In genomic region chr16:17243731-17244130, GRCm38 (mm10) we compare ENCODE assay signal across 22 mouse cellular contexts. TPM values are rescaled to one million over a fixed set of nuclear protein-coding genes. Genes with fewer than 3 reads are reported as not detected.
DNase-seq lines count a peak whose midpoint lies in the region; ATAC-seq and TF ChIP-seq lines count a peak whose summit lies in the region.
"Had no signal": no experiment of that assay in that cellular context is flagged by ENCODE, and none has a peak within 500 bp of the region (broad histone marks: within the 10 kb centered on the region; RNA-seq: fewer than 3 reads in every experiment).

No protein-coding gene starts in this region.

- 0 out of 2 replicates have a peak overlapping the region, but pooled peaks have one; percentile 20 for H3K27ac ChIP-seq in heart, embryonic 15.5 days
- H3K27ac ChIP-seq in liver, embryonic 12.5 days = peak overlapping the region; percentile 74; the same call in 1 of the 2 replicates
- no peak overlapping the region for H3K27ac ChIP-seq in stomach, postnatal 0 days (replicated peaks)
- no peak overlapping the region for H3K27ac ChIP-seq in forebrain, embryonic 15.5 days (replicated peaks)
- H3K27ac ChIP-seq: hindbrain, embryonic 13.5 days; limb, embryonic 13.5 days; midbrain, embryonic 13.5 days; neural tube, embryonic 15.5 days had no signal

- no peak for ATAC-seq in heart, embryonic 15.5 days (replicated peaks; ENCODE audit: insufficient number of reproducible peaks, insufficient read depth, low FRiP score, low read depth)
- peak; percentile 60 for ATAC-seq in liver, embryonic 12.5 days
- ATAC-seq in stomach, postnatal 0 days (ENCODE audit: low FRiP score, low TSS enrichment) = peak; percentile 52
- ATAC-seq in forebrain, embryonic 15.5 days (replicated peaks) = no peak
- ATAC-seq: midbrain, embryonic 13.5 days; Patski had no signal

- no peak overlapping the region for H3K9ac ChIP-seq in heart, embryonic 15.5 days
- no peak overlapping the region for H3K9ac ChIP-seq in liver, embryonic 12.5 days
- no peak overlapping the region for H3K9ac ChIP-seq in stomach, postnatal 0 days (ENCODE audit: low read length)
- H3K9ac ChIP-seq in forebrain, embryonic 15.5 days (replicated peaks) = no peak overlapping the region
- H3K9ac ChIP-seq: hindbrain, embryonic 13.5 days; limb, embryonic 13.5 days; midbrain, embryonic 13.5 days; neural tube, embryonic 15.5 days had no signal

- H3K4me3 ChIP-seq in heart, embryonic 15.5 days = no peak overlapping the region
- H3K4me3 ChIP-seq in liver, embryonic 12.5 days = no peak overlapping the region
- no peak overlapping the region for H3K4me3 ChIP-seq in stomach, postnatal 0 days (ENCODE audit: low read depth, low read length)
- H3K4me3 ChIP-seq in forebrain, embryonic 15.5 days = no peak overlapping the region
- H3K4me3 ChIP-seq: hindbrain, embryonic 13.5 days; limb, embryonic 13.5 days; midbrain, embryonic 13.5 days; myocyte; neural tube, embryonic 15.5 days had no signal

- H3K9me3 ChIP-seq in heart, embryonic 15.5 days (replicated peaks) = no peaks in the 10 kb centered on the region
- H3K9me3 ChIP-seq in liver, embryonic 12.5 days (replicated peaks) = no peaks in the 10 kb centered on the region
- H3K9me3 ChIP-seq in stomach, postnatal 0 days (ENCODE audit: control insufficient read depth, low read length) = no peaks in the 10 kb centered on the region
- no peaks in the 10 kb centered on the region for H3K9me3 ChIP-seq in forebrain, embryonic 15.5 days
- H3K9me3 ChIP-seq: hindbrain, embryonic 13.5 days; limb, embryonic 13.5 days; midbrain, embryonic 13.5 days; neural tube, embryonic 15.5 days had no signal

- TF ChIP-seq EP300 in stomach, postnatal 0 days (optimal IDR thresholded peaks at IDR 0.05) = no peak

- no peak overlapping the region for H3K4me2 ChIP-seq in heart, embryonic 15.5 days
- no peak overlapping the region for H3K4me2 ChIP-seq in liver, embryonic 12.5 days
- H3K4me2 ChIP-seq in stomach, postnatal 0 days (replicated peaks; ENCODE audit: low read depth) = no peak overlapping the region
- H3K4me2 ChIP-seq in forebrain, embryonic 15.5 days (replicated peaks) = no peak overlapping the region
- H3K4me2 ChIP-seq: hindbrain, embryonic 13.5 days; limb, embryonic 13.5 days; midbrain, embryonic 13.5 days; neural tube, embryonic 15.5 days had no signal

- no peaks in the 10 kb centered on the region for H3K36me3 ChIP-seq in heart, embryonic 15.5 days
- H3K36me3 ChIP-seq in liver, embryonic 12.5 days = no peaks in the 10 kb centered on the region
- no peaks in the 10 kb centered on the region for H3K36me3 ChIP-seq in stomach, postnatal 0 days (ENCODE audit: control insufficient read depth, insufficient read depth, low read length)
- H3K36me3 ChIP-seq in forebrain, embryonic 15.5 days = no peaks in the 10 kb centered on the region
- H3K36me3 ChIP-seq: hindbrain, embryonic 13.5 days; limb, embryonic 13.5 days; midbrain, embryonic 13.5 days; neural tube, embryonic 15.5 days had no signal

- WGBS in heart, embryonic 15.5 days = 19% methylated on average over 1 of the region's 1 CpGs
- 44% methylated on average over 1 of the region's 1 CpGs for WGBS in liver, embryonic 12.5 days (ENCODE audit: insufficient replicate concordance)
- 12% methylated on average over 1 of the region's 1 CpGs for WGBS in stomach, postnatal 0 days
- 76% methylated on average over 1 of the region's 1 CpGs for WGBS in forebrain, embryonic 15.5 days

- no peaks in the 10 kb centered on the region for H3K27me3 ChIP-seq in heart, embryonic 15.5 days
- no peaks in the 10 kb centered on the region for H3K27me3 ChIP-seq in liver, embryonic 12.5 days (replicated peaks)
- no peaks in the 10 kb centered on the region for H3K27me3 ChIP-seq in stomach, postnatal 0 days (ENCODE audit: control insufficient read depth, insufficient read depth, low read length)
- no peaks in the 10 kb centered on the region for H3K27me3 ChIP-seq in forebrain, embryonic 15.5 days
- H3K27me3 ChIP-seq: CH12.LX; hindbrain, embryonic 13.5 days; limb, embryonic 13.5 days; midbrain, embryonic 13.5 days; neural tube, embryonic 15.5 days; Patski had no signal

- no peak for TF ChIP-seq CTCF in stomach, postnatal 0 days (IDR thresholded peaks at IDR 0.05; ENCODE audit: low read depth)

- peaks cover 54% of the 10 kb centered on the region for H3K4me1 ChIP-seq in heart, embryonic 15.5 days (replicated peaks)
- peaks cover 53% of the 10 kb centered on the region for H3K4me1 ChIP-seq in liver, embryonic 12.5 days
- H3K4me1 ChIP-seq in stomach, postnatal 0 days (replicated peaks; ENCODE audit: control insufficient read depth, insufficient read depth) = no peaks in the 10 kb centered on the region; the same call in 1 of the 2 replicates
- peaks cover 12% of the 10 kb centered on the region; the same call in 1 of the 2 replicates for H3K4me1 ChIP-seq in forebrain, embryonic 15.5 days

- DNase-seq in heart, adult 18-20 months = no peak
- peak; percentile 69 for DNase-seq in R1 (ENCODE audit: low read depth, low spot score)
- DNase-seq in stomach, postnatal 0 days (ENCODE audit: low spot score) = no peak
- no peak for DNase-seq in right cerebral cortex, postnatal 36 days (ENCODE audit: low spot score in 2 of 2)
- DNase-seq: cerebellum, postnatal 10 days; gastrocnemius, postnatal 14 days; heart, postnatal 10 days; kidney, adult 11 months; kidney, postnatal 36 days; layer of hippocampus, adult 9-11 months; retina, postnatal 1 day; thymus, postnatal 14 days had no signal

RNA-seq across cellular contexts. Expression of gene Hic2, which starts 10.4 kb away (rescaled TPM):
- 3.2 and 4.0 TPM in 2 replicates for polyA plus RNA-seq in heart, embryonic 15.5 days (2015; fragmentation: Nextera tagmentation; extraction: Ambion mirVana)
- total RNA-seq in heart, adult 18-20 months (2021) = 1 to 10 TPM; 1.3 to 1.5 TPM
- 4.8 and 5.3 TPM in 2 replicates for polyA plus RNA-seq in liver, embryonic 12.5 days (2016; fragmentation: Nextera tagmentation; extraction: Ambion mirVana)
- 2.1 and 2.4 TPM in 2 replicates for polyA plus RNA-seq in stomach, postnatal 0 days (2015; fragmentation: Nextera tagmentation; extraction: Ambion mirVana)
- 8.6 and 8.8 TPM in 2 replicates for polyA plus RNA-seq in forebrain, embryonic 15.5 days (2015; fragmentation: Nextera tagmentation; extraction: Ambion mirVana)

RNA-seq across cellular contexts. Expression of gene Tmem191c, which starts 32.1 kb away (rescaled TPM):
- polyA plus RNA-seq in heart, embryonic 15.5 days (2015; fragmentation: Nextera tagmentation; extraction: Ambion mirVana) = 9.2 and 11.6 TPM in 2 replicates
- 1 to 10 TPM; 1.2 to 1.6 TPM for total RNA-seq in heart, adult 18-20 months (2021)
- polyA plus RNA-seq in liver, embryonic 12.5 days (2016; fragmentation: Nextera tagmentation; extraction: Ambion mirVana) = 4.7 and 5.3 TPM in 2 replicates
- polyA plus RNA-seq in stomach, postnatal 0 days (2015; fragmentation: Nextera tagmentation; extraction: Ambion mirVana) = 8.8 and 10.6 TPM in 2 replicates
- polyA plus RNA-seq in forebrain, embryonic 15.5 days (2015; fragmentation: Nextera tagmentation; extraction: Ambion mirVana) = 23.6 and 24.0 TPM in 2 replicates

RNA-seq across cellular contexts. Expression of gene Rimbp3, which starts 35.3 kb away (rescaled TPM):
- polyA plus RNA-seq in heart, embryonic 15.5 days (2015; fragmentation: Nextera tagmentation; extraction: Ambion mirVana) = 0.13 and 0.30 TPM in 2 replicates
- total RNA-seq in heart, adult 18-20 months (2021) = under 1 TPM; 0.07 to 0.26 TPM
- polyA plus RNA-seq in liver, embryonic 12.5 days (2016; fragmentation: Nextera tagmentation; extraction: Ambion mirVana) = 0.12 and 0.17 TPM in 2 replicates
- 0.18 TPM in 2 replicates for polyA plus RNA-seq in stomach, postnatal 0 days (2015; fragmentation: Nextera tagmentation; extraction: Ambion mirVana)
- polyA plus RNA-seq in forebrain, embryonic 15.5 days (2015; fragmentation: Nextera tagmentation; extraction: Ambion mirVana) = 1.7 TPM in 2 replicates

RNA-seq across cellular contexts. Expression of gene Ube2l3, which starts 41.3 kb away (rescaled TPM):
- 255 and 264 TPM in 2 replicates for polyA plus RNA-seq in heart, embryonic 15.5 days (2015; fragmentation: Nextera tagmentation; extraction: Ambion mirVana)
- 100 to 1,000 TPM; 116 to 120 TPM for total RNA-seq in heart, adult 18-20 months (2021)
- polyA plus RNA-seq in liver, embryonic 12.5 days (2016; fragmentation: Nextera tagmentation; extraction: Ambion mirVana) = 275 and 283 TPM in 2 replicates
- polyA plus RNA-seq in stomach, postnatal 0 days (2015; fragmentation: Nextera tagmentation; extraction: Ambion mirVana) = 276 and 278 TPM in 2 replicates
- 307 and 318 TPM in 2 replicates for polyA plus RNA-seq in forebrain, embryonic 15.5 days (2015; fragmentation: Nextera tagmentation; extraction: Ambion mirVana)

Comparison
In these comparisons a context has a peak if more than half of its experiments do, and no peak if none do; other contexts are left out.
1. ATAC-seq: peak in liver, embryonic 12.5 days (single experiment) and stomach, postnatal 0 days (single experiment); none in heart, embryonic 15.5 days (single experiment) and forebrain, embryonic 15.5 days (single experiment).
2. H3K27ac ChIP-seq: peak in heart, embryonic 15.5 days (single experiment) and liver, embryonic 12.5 days (single experiment); none in stomach, postnatal 0 days (single experiment) and forebrain, embryonic 15.5 days (single experiment).